Mouse (Mus musculus): ENCODE data around the gene Zfp64. TPM values are rescaled to one million over a fixed set of nuclear protein-coding genes. Genes with fewer than 3 reads are reported as not detected.

The Zfp64 gene
- polyA plus RNA-seq, 1 experiment: 18.9 TPM

- Histone ChIP-seq H3K4me1 (ENCODE audit: control insufficient read depth, insufficient read depth, low read length) (no peaks in the 10 kb centered on the region), H3K27ac (ENCODE audit: insufficient read depth, low read length) (no peak overlapping the region), H3K4me3 (ENCODE audit: insufficient read depth, low read length) (no peak overlapping the region)
- TF ChIP-seq CTCF (IDR thresholded peaks at IDR 0.05; ENCODE audit: extremely low read depth, insufficient read depth, low read length): no peak
These were observed 49.4 kb downstream of the Zfp64 start for GRCm38 (mm10) chr2:168906022-168906421.

- H3K4me1 ChIP-seq (ENCODE audit: control insufficient read depth, insufficient read depth, low read length): no peaks in the 10 kb centered on the region
- TF ChIP-seq POLR2A (IDR thresholded peaks at IDR 0.05; ENCODE audit: extremely low read depth, insufficient read depth, low read length) (no peak), CTCF (IDR thresholded peaks at IDR 0.05; ENCODE audit: extremely low read depth, insufficient read depth, low read length) (peak; percentile 25; the same call in 1 of the 2 replicates)
- no peak overlapping the region for H3K27ac ChIP-seq (ENCODE audit: insufficient read depth, low read length)
- no peak overlapping the region for H3K4me3 ChIP-seq (ENCODE audit: insufficient read depth, low read length)
These were observed 50.5 kb downstream of the Zfp64 start for GRCm38 (mm10) chr2:168904846-168905245.

- H3K27ac ChIP-seq (ENCODE audit: insufficient read depth, low read length): no peak overlapping the region
- TF ChIP-seq CTCF (IDR thresholded peaks at IDR 0.05; ENCODE audit: extremely low read depth, insufficient read depth, low read length) (peak; percentile 81), POLR2A (IDR thresholded peaks at IDR 0.05; ENCODE audit: extremely low read depth, insufficient read depth, low read length) (no peak)
- no peaks in the 10 kb centered on the region for H3K4me1 ChIP-seq (ENCODE audit: control insufficient read depth, insufficient read depth, low read length)
- no peak overlapping the region for H3K4me3 ChIP-seq (ENCODE audit: insufficient read depth, low read length)
These were observed 51.2 kb downstream of the Zfp64 start for GRCm38 (mm10) chr2:168904188-168904587.

GRCm38 (mm10) chr2:168902634-168903033 is 52.8 kb downstream of the Zfp64 start:
- TF ChIP-seq POLR2A (IDR thresholded peaks at IDR 0.05; ENCODE audit: extremely low read depth, insufficient read depth, low read length) (no peak), CTCF (IDR thresholded peaks at IDR 0.05; ENCODE audit: extremely low read depth, insufficient read depth, low read length) (peak; percentile 67)
- no peaks in the 10 kb centered on the region for H3K4me1 ChIP-seq (ENCODE audit: control insufficient read depth, insufficient read depth, low read length)
- no peak overlapping the region for H3K4me3 ChIP-seq (ENCODE audit: insufficient read depth, low read length)
- H3K27ac ChIP-seq (ENCODE audit: insufficient read depth, low read length): no peak overlapping the region

GRCm38 (mm10) chr2:168897906-168898305 is 57.5 kb downstream of the Zfp64 start:
- Histone ChIP-seq H3K4me1 (ENCODE audit: control insufficient read depth, insufficient read depth, low read length) (peaks cover 7% of the 10 kb centered on the region), H3K4me3 (ENCODE audit: insufficient read depth, low read length) (no peak overlapping the region), H3K27ac (ENCODE audit: insufficient read depth, low read length) (no peak overlapping the region)
- TF ChIP-seq POLR2A (IDR thresholded peaks at IDR 0.05; ENCODE audit: extremely low read depth, insufficient read depth, low read length) (no peak), CTCF (IDR thresholded peaks at IDR 0.05; ENCODE audit: extremely low read depth, insufficient read depth, low read length) (no peak)

- no peak overlapping the region for H3K27ac ChIP-seq (ENCODE audit: insufficient read depth, low read length)
- H3K4me3 ChIP-seq (ENCODE audit: insufficient read depth, low read length): no peak overlapping the region
- peaks cover 7% of the 10 kb centered on the region for H3K4me1 ChIP-seq (ENCODE audit: control insufficient read depth, insufficient read depth, low read length)
- TF ChIP-seq POLR2A (IDR thresholded peaks at IDR 0.05; ENCODE audit: extremely low read depth, insufficient read depth, low read length) (no peak), CTCF (IDR thresholded peaks at IDR 0.05; ENCODE audit: extremely low read depth, insufficient read depth, low read length) (no peak)
These were observed 59.9 kb downstream of the Zfp64 start for GRCm38 (mm10) chr2:168895531-168895930.

GRCm38 (mm10) chr2:168894738-168895137 is 60.6 kb downstream of the Zfp64 start:
- Histone ChIP-seq H3K27ac (ENCODE audit: insufficient read depth, low read length) (no peak overlapping the region), H3K4me3 (ENCODE audit: insufficient read depth, low read length) (no peak overlapping the region), H3K4me1 (ENCODE audit: control insufficient read depth, insufficient read depth, low read length) (peaks cover 7% of the 10 kb centered on the region)
- TF ChIP-seq POLR2A (IDR thresholded peaks at IDR 0.05; ENCODE audit: extremely low read depth, insufficient read depth, low read length): no peak
- no peak for TF ChIP-seq CTCF (IDR thresholded peaks at IDR 0.05; ENCODE audit: extremely low read depth, insufficient read depth, low read length)

GRCm38 (mm10) chr2:168892057-168892456 is 63.3 kb downstream of the Zfp64 start:
- TF ChIP-seq POLR2A (IDR thresholded peaks at IDR 0.05; ENCODE audit: extremely low read depth, insufficient read depth, low read length) (no peak), CTCF (IDR thresholded peaks at IDR 0.05; ENCODE audit: extremely low read depth, insufficient read depth, low read length) (no peak)
- H3K27ac ChIP-seq (ENCODE audit: insufficient read depth, low read length): no peak overlapping the region
- no peak overlapping the region for H3K4me3 ChIP-seq (ENCODE audit: insufficient read depth, low read length)

GRCm38 (mm10) chr2:168884641-168885040 is 70.7 kb downstream of the Zfp64 start:
- Histone ChIP-seq H3K4me3 (ENCODE audit: insufficient read depth, low read length) (no peak overlapping the region), H3K4me1 (ENCODE audit: control insufficient read depth, insufficient read depth, low read length) (0 out of 2 replicates have a peak, but pooled peaks cover 2% of the 10 kb centered on the region)
- TF ChIP-seq POLR2A (IDR thresholded peaks at IDR 0.05; ENCODE audit: extremely low read depth, insufficient read depth, low read length): no peak
- TF ChIP-seq CTCF (IDR thresholded peaks at IDR 0.05; ENCODE audit: extremely low read depth, insufficient read depth, low read length): no peak

More at GRCm38 (mm10) chr2:168892057-168892456, 63.3 kb downstream of the Zfp64 start:
- peaks cover 7% of the 10 kb centered on the region for H3K4me1 ChIP-seq (ENCODE audit: control insufficient read depth, insufficient read depth, low read length)

GRCm38 (mm10) chr2:168882997-168883396 is 72.4 kb downstream of the Zfp64 start:
- Histone ChIP-seq H3K4me3 (ENCODE audit: insufficient read depth, low read length) (no peak overlapping the region), H3K27ac (ENCODE audit: insufficient read depth, low read length) (no peak overlapping the region), H3K4me1 (ENCODE audit: control insufficient read depth, insufficient read depth, low read length) (0 out of 2 replicates have a peak, but pooled peaks cover 2% of the 10 kb centered on the region)
- TF ChIP-seq CTCF (IDR thresholded peaks at IDR 0.05; ENCODE audit: extremely low read depth, insufficient read depth, low read length) (no peak), POLR2A (IDR thresholded peaks at IDR 0.05; ENCODE audit: extremely low read depth, insufficient read depth, low read length) (no peak)

More at GRCm38 (mm10) chr2:168884641-168885040, 70.7 kb downstream of the Zfp64 start:
- no peak overlapping the region for H3K27ac ChIP-seq (ENCODE audit: insufficient read depth, low read length)
